Mouse (Mus musculus) stomach, postnatal 0 days (tissue): ENCODE results near the gene Gypa. TPM values are rescaled to one million over a fixed set of nuclear protein-coding genes. Genes with fewer than 3 reads are reported as not detected.

Experiments
- ATAC-seq: fragments of 200-750 bp; cut with Nextera tagmentation; 2 replicates; pipeline ENCODE4 v1.8.0; 2017; ENCODE audit not compliant: low FRiP score, low TSS enrichment
- DNase-seq: peaks from one replicate; pipeline ENCODE4 v3.0.0-alpha.2; 2016; ENCODE audit warnings: low spot score
- H3K27ac ChIP-seq: fragments of 300-500 bp; sonication (generic); replicated peaks from 2 replicates; pipeline ENCODE4 v1.5.1; 2014; ENCODE audit warnings: mild to moderate bottlenecking, control low read depth
- H3K27me3 ChIP-seq: fragments of 300-500 bp; sonication (generic); 2 replicates; pipeline ENCODE4 v1.6.1; 2014; ENCODE audit warnings: low read length; ENCODE audit not compliant: control insufficient read depth, insufficient read depth
- H3K36me3 ChIP-seq: fragments of 300-500 bp; sonication (generic); 2 replicates; pipeline ENCODE4 v1.6.1; 2014; ENCODE audit warnings: low read length, mixed read lengths; ENCODE audit not compliant: control insufficient read depth, insufficient read depth
- H3K4me1 ChIP-seq: fragments of 300-500 bp; sonication (generic); replicated peaks from 2 replicates; pipeline ENCODE4 v1.6.1; 2014; ENCODE audit warnings: antibody characterized with exemption; ENCODE audit not compliant: control insufficient read depth, insufficient read depth
- H3K4me2 ChIP-seq: fragments of 300-500 bp; sonication (generic); replicated peaks from 2 replicates; pipeline ENCODE4 v1.6.1; 2014; ENCODE audit warnings: low read depth, mild to moderate bottlenecking, control low read depth, moderate library complexity
- H3K4me3 ChIP-seq: fragments of 300-500 bp; sonication (generic); 2 replicates; pipeline ENCODE4 v1.5.1; 2014; ENCODE audit warnings: low read depth, low read length, control low read depth
- H3K9ac ChIP-seq: fragments of 300-500 bp; sonication (generic); 2 replicates; pipeline ENCODE4 v1.6.1; 2014; ENCODE audit warnings: mild to moderate bottlenecking, low read length, control low read depth, mixed read lengths
- H3K9me3 ChIP-seq: fragments of 300-500 bp; sonication (generic); 2 replicates; pipeline ENCODE4 v1.6.1; 2016; ENCODE audit warnings: low read length; ENCODE audit not compliant: control insufficient read depth
- CTCF ChIP-seq: IDR thresholded peaks from 2 replicates; pipeline ENCODE4 v1.5.1; 2016; ENCODE audit warnings: antibody characterized with exemption, low read depth, mild to moderate bottlenecking, moderate library complexity
- EP300 ChIP-seq: optimal IDR thresholded peaks from 2 replicates; pipeline ENCODE3; 2016; ENCODE audit warnings: antibody characterized with exemption
- WGBS: fragments of 180-500 bp; shearing (Covaris S2); extraction: QIAGEN DNeasy Blood & Tissue Kit; methylation state at CpG from one replicate; pipeline ENCODE4 v1.1.7; 2014; 5-methylcytosine and 5-hydroxymethylcytosine counted together
- polyA plus RNA-seq: library from polyadenylated mRNA; unstranded; fragments of >200 nt; fragmentation: Nextera tagmentation; extraction: Ambion mirVana; gene quantifications from 2 replicates; pipeline ENCODE4 v1.2.1, GENCODE M21; 2015

Gene Gypa
- polyA plus RNA-seq, 1 experiment from 2014 or later = 0.55 TPM

DNA sequence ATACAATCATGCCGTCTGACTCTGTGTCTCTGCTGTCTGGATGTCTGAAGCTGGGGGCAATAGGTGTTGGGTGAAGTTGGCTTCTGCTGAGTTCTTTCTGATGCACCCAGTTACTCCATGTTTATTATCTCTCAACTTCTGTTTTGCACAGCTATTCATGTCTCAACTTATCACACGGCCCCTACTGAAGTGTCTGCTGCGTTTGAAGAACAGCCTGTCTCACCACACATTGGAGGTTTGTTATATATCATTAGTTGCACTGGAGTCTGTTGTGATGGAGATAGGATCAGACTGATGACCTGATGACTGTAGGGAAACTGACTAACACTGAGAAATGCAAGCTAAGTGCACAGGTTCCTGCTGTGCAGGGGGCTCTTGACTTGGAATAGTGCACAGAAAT lies 7.2 kb downstream of the Gypa start:
- Histone ChIP-seq H3K9ac (no peak overlapping the region), H3K4me3 (no peak overlapping the region), H3K4me1 (no peaks in the 10 kb centered on the region), H3K36me3 (no peaks in the 10 kb centered on the region), H3K27me3 (no peaks in the 10 kb centered on the region), H3K9me3 (no peaks in the 10 kb centered on the region), H3K4me2 (no peak overlapping the region), H3K27ac (no peak overlapping the region)
- DNase-seq (no peak), ATAC-seq (no peak)
- no peak for TF ChIP-seq EP300
- TF ChIP-seq CTCF = no peak
- 82% methylated on average over 3 of the region's 3 CpGs for WGBS

DNA sequence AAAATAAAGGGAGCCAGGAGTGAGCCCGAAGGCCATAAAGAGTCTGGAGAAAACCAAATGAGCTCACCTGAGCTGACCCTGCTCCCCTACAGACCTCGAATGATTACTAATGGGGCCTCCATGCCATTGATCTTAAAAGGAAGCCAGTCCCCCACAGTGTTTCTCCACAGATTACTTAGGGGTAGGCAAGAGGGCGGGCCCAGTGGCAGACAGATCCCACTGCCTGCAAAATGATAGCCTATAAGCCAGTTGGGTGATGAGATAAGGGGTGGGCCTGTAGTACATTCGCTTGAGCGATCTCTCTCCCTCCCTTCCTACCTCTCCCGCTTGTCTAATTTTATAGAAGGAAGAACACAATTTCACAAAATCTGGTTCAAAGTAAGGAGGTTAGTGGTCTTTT lies 7.7 kb downstream of the Gypa start:
- TF ChIP-seq EP300 = no peak
- TF ChIP-seq CTCF = no peak
- H3K4me2 ChIP-seq = no peak overlapping the region
- H3K4me3 ChIP-seq = no peak overlapping the region
- DNase-seq = no peak
- H3K4me1 ChIP-seq = no peaks in the 10 kb centered on the region
- no peaks in the 10 kb centered on the region for H3K27me3 ChIP-seq
- H3K9me3 ChIP-seq = no peaks in the 10 kb centered on the region
- H3K27ac ChIP-seq = no peak overlapping the region
- no peaks in the 10 kb centered on the region for H3K36me3 ChIP-seq
- H3K9ac ChIP-seq = no peak overlapping the region
- WGBS = 71% methylated on average over 6 of the region's 6 CpGs
- no peak for ATAC-seq

DNA sequence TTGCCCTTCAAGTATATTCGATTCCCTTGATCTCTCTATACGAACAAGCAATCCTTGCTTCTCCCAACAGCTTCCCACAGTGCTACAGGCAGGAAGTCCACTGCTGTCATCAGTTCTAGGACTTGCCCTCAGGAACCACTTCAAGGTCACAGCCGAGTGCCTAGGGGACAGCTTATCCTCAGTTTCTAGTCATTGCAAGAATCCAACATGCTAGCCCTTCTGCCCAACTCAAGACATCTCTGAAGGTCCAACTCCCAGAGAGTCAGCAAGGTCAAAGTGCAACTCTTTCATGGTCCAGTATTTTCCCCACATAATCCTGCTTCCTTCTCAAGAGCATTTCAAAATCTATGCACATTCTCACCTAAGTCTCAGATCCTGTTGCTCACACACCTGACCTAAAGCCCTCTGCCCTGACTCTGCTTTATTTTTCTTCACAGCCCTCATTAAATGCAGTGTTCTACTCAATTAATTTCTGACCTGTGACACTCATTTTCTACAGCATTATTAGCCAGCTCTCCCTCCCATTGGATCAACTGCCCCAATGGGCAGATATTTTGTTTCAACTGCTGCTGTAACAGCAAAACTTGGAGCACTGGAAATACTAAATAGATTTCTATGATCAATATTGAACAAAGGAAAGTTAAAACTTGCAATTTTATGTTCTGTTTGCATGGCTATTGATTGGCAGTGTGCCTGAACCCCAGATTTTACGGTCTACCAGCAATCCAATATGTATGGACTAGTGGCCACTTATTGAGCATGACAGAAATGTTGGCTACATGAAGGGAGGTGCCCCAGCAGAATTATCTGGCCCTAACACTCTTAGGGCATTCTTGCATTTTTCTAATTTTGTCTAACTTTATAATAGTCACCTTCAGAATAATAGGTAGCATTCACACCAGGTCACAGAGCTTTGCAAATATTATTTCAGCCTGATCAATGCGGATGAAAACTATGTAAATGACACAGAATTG lies 33.1 kb downstream of the Gypa start:
- no peaks in the 10 kb centered on the region for H3K9me3 ChIP-seq
- DNase-seq (no peak), ATAC-seq (no peak)
- WGBS = 86% methylated on average over 5 of the region's 5 CpGs
- TF ChIP-seq EP300 (no peak), CTCF (no peak)
- no peak overlapping the region for H3K27ac ChIP-seq
- H3K9ac ChIP-seq = no peak overlapping the region
- no peaks in the 10 kb centered on the region for H3K27me3 ChIP-seq
- no peak overlapping the region for H3K4me2 ChIP-seq
- no peak overlapping the region for H3K4me3 ChIP-seq
- H3K36me3 ChIP-seq = no peaks in the 10 kb centered on the region
- H3K4me1 ChIP-seq = no peaks in the 10 kb centered on the region

DNA sequence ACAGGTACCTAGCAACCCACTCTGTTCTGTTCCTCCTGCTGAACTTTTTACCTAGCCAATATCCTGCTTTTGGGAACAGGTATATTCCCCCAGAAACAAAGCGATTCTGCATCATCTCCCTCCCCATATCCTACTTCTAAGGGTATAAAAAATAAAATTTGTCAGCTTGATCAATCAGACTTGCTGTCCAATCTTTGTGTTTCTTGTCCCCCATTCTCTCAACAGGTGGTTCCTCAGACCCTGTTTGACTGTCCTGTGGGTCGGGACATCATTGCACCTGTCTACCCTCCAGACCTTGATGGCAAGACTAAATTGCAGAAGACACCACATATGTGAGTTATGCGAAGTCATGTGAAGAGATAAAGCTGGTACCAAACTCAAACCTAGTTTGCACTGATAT lies 48.3 kb downstream of the Gypa start:
- ATAC-seq = no peak
- no peak overlapping the region for H3K27ac ChIP-seq
- TF ChIP-seq EP300 (no peak), CTCF (no peak)
- H3K27me3 ChIP-seq = no peaks in the 10 kb centered on the region
- H3K4me3 ChIP-seq = no peak overlapping the region
- H3K4me2 ChIP-seq = no peak overlapping the region
- WGBS = 92% methylated on average over 3 of the region's 3 CpGs
- H3K36me3 ChIP-seq = no peaks in the 10 kb centered on the region
- no peak overlapping the region for H3K9ac ChIP-seq
- H3K9me3 ChIP-seq = no peaks in the 10 kb centered on the region
- DNase-seq = no peak
- H3K4me1 ChIP-seq = no peaks in the 10 kb centered on the region

DNA sequence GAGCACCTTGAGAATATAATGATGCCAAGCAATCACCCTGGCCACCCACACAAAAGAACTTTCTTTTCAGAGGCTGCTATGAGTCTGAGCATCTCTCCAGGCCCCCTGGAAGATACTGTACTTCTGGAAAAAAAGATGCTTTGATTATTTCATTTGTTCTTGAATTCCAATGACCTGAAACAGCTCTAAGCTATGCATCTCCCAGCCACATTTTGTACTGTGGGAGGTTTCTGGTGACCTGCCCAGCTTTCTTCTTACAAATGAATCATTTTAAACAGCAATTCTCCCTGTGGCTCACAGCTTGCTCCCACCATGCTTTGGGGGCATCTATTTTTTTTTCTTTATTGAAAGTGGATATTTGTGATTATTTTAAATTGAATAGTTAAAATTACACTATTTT lies 56.9 kb downstream of the Gypa start:
- DNase-seq (no peak), ATAC-seq (no peak)
- no peak for TF ChIP-seq CTCF
- no peak for TF ChIP-seq EP300
- H3K4me3 ChIP-seq = no peak overlapping the region
- H3K27me3 ChIP-seq = no peaks in the 10 kb centered on the region
- H3K9ac ChIP-seq = no peak overlapping the region
- no peaks in the 10 kb centered on the region for H3K36me3 ChIP-seq
- H3K4me1 ChIP-seq = no peaks in the 10 kb centered on the region
- no peak overlapping the region for H3K4me2 ChIP-seq
- no peak overlapping the region for H3K27ac ChIP-seq
- no peaks in the 10 kb centered on the region for H3K9me3 ChIP-seq

DNA sequence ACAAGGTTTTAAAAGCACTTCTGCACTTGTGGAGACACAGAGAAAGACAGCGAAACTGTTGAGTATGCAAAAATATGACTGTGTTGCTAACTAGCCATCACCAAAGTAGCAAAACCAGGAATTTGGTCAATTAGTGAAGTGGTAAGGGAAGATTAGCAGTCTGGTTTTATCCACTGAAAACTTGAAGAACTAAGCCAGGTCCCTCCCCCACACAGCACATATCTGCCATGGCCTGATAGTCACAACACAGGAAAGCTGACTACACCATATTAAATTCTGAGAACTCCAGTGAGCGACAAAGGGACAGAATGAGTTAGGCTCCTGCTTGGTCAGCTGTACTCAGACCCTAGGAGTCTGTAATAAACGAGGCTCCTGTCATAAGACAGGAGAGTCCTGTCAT lies 57.7 kb downstream of the Gypa start:
- H3K4me3 ChIP-seq = no peak overlapping the region
- no peak for TF ChIP-seq EP300
- TF ChIP-seq CTCF = no peak
- H3K9ac ChIP-seq = no peak overlapping the region
- no peak for DNase-seq
- H3K4me2 ChIP-seq = no peak overlapping the region
- no peaks in the 10 kb centered on the region for H3K27me3 ChIP-seq
- H3K4me1 ChIP-seq = no peaks in the 10 kb centered on the region
- H3K36me3 ChIP-seq = no peaks in the 10 kb centered on the region
- no peaks in the 10 kb centered on the region for H3K9me3 ChIP-seq
- 72% methylated on average over 3 of the region's 3 CpGs for WGBS
- H3K27ac ChIP-seq = no peak overlapping the region
- ATAC-seq = no peak
